Mouse (Mus musculus): ENCODE data around the gene Calu. TPM values are rescaled to one million over a fixed set of nuclear protein-coding genes. Genes with fewer than 3 reads are reported as not detected.

Gene Calu
- polyA plus RNA-seq, 1 experiment from 2014 or later, result 458 TPM

DNA sequence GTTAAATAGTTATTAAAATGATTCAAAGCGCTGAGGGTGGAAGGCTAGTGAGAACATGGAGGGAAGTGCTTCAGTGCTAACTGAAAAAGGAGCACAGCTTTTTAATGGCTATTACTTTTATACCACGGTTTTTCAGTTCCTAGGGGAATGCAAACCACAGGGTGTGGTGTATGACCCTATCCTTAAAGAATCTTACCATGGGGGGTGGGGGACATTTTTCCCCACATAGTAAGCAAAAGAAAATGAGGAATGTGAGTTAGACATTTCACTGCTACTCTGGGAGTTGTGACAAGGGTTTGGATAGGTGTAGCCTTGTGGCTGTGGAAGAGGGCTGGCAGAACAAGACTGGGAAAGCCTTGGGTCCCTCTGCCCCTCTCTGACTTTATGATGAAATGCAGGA is 30.6 kb upstream of the Calu start:
- no peak overlapping the region for H3K4me3 ChIP-seq (ENCODE audit: control insufficient read depth in 1 of 2, insufficient read depth in 1 of 2, low read depth in 1 of 2, low read length in 2 of 2)
- ATAC-seq (ENCODE audit: insufficient number of reproducible peaks, insufficient read depth, low FRiP score, low read depth), result no peak
- H3K4me2 ChIP-seq (ENCODE audit: low read length), result no peak overlapping the region
- H3K9me3 ChIP-seq (ENCODE audit: control insufficient read depth, low read length), result no peaks in the 10 kb centered on the region
- no peaks in the 10 kb centered on the region for H3K36me3 ChIP-seq (ENCODE audit: control insufficient read depth, insufficient read depth, low read length)
- WGBS, result 66% methylated on average over 2 of the region's 2 CpGs
- no peak overlapping the region for H3K9ac ChIP-seq (ENCODE audit: low read length)
- H3K27ac ChIP-seq (replicated peaks in 1 of 2; ENCODE audit: control insufficient read depth in 1 of 2, insufficient read depth in 1 of 2, low read depth in 2 of 2, low read length in 2 of 2), result no peak overlapping the region
- no peaks in the 10 kb centered on the region for H3K27me3 ChIP-seq (ENCODE audit: control insufficient read depth, insufficient read depth, low read length)
- H3K4me1 ChIP-seq (ENCODE audit: control insufficient read depth in 2 of 2, insufficient read depth in 2 of 2, low read length in 2 of 2), result peaks cover 4 to 7% of the 10 kb centered on the region in 2 experiments; a peak in 2 of 4 replicates

DNA sequence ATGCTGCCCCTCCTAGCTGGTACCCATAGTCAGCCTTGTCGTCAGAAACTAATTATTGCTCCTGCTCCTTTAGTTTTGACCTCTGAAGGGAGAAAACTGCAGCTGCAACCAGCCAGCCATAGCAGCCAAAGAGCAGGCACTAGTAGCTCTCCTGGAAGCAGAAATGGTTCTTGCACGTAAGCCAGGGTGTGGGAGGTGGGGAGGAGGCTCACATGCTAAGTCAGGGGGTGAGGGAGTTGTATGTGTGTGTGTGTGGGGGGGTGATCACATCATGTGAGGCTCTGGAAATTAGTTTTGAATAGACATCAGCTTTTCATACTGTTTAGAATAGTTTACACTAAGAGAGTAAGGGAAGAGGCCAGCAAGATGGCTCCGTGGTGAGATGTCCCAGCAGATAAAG is 29.9 kb upstream of the Calu start:
- Histone ChIP-seq H3K4me2 (ENCODE audit: low read length) (no peak overlapping the region), H3K4me1 (ENCODE audit: control insufficient read depth in 2 of 2, insufficient read depth in 2 of 2, low read length in 2 of 2) (peaks cover 4 to 7% of the 10 kb centered on the region in 2 experiments; a peak in 2 of 4 replicates), H3K4me3 (ENCODE audit: control insufficient read depth in 1 of 2, insufficient read depth in 1 of 2, low read depth in 1 of 2, low read length in 2 of 2) (no peak overlapping the region), H3K27me3 (ENCODE audit: control insufficient read depth, insufficient read depth, low read length) (no peaks in the 10 kb centered on the region), H3K27ac (replicated peaks in 1 of 2; ENCODE audit: control insufficient read depth in 1 of 2, insufficient read depth in 1 of 2, low read depth in 2 of 2, low read length in 2 of 2) (no peak overlapping the region), H3K9ac (ENCODE audit: low read length) (no peak overlapping the region), H3K36me3 (ENCODE audit: control insufficient read depth, insufficient read depth, low read length) (no peaks in the 10 kb centered on the region), H3K9me3 (ENCODE audit: control insufficient read depth, low read length) (no peaks in the 10 kb centered on the region)
- ATAC-seq (ENCODE audit: insufficient number of reproducible peaks, insufficient read depth, low FRiP score, low read depth), result no peak
- 73% methylated on average over 3 of the region's 3 CpGs for WGBS

DNA sequence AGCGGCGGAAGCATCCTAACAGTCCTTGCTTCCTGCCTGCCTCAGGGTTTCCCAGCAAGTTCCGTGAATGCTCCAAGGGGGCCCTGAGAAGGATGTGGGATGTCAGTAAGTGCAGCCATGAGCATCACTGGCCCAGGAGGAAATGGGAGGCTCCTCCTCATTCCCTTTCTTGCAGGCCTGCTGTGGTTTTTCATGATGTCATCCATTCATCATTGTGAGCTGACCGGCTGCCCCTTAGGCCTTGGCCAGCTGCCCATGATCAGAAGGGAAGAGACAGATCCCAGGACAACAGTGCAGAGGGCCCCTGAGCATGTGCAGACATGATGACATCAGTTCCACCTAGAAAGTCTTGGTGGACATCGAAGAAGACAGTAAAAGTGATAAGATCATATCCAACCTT is 29.0 kb upstream of the Calu start, which contains the start of gene Fam71f1:
Fam71f1 (plus strand) TSS at position 262 of the 400 bp plus-strand sequence.
- WGBS, result 46% methylated on average over 5 of the region's 5 CpGs
- Histone ChIP-seq H3K4me3 (ENCODE audit: control insufficient read depth in 1 of 2, insufficient read depth in 1 of 2, low read depth in 1 of 2, low read length in 2 of 2) (no peak within 1 kb of the TSS), H3K27me3 (ENCODE audit: control insufficient read depth, insufficient read depth, low read length) (no peaks in the 10 kb centered on the region), H3K9ac (ENCODE audit: low read length) (no peak within 1 kb of the TSS), H3K9me3 (ENCODE audit: control insufficient read depth, low read length) (no peaks in the 10 kb centered on the region), H3K27ac (replicated peaks in 1 of 2; ENCODE audit: control insufficient read depth in 1 of 2, insufficient read depth in 1 of 2, low read depth in 2 of 2, low read length in 2 of 2) (peak within 1 kb of the TSS; percentile 37 to 66; a peak in 3 of 4 replicates), H3K36me3 (ENCODE audit: control insufficient read depth, insufficient read depth, low read length) (no peaks in the 10 kb centered on the region), H3K4me1 (ENCODE audit: control insufficient read depth in 2 of 2, insufficient read depth in 2 of 2, low read length in 2 of 2) (peaks cover 4 to 7% of the 10 kb centered on the region in 2 experiments; a peak in 2 of 4 replicates), H3K4me2 (ENCODE audit: low read length) (no peak within 1 kb of the TSS)
- ATAC-seq (ENCODE audit: insufficient number of reproducible peaks, insufficient read depth, low FRiP score, low read depth), result peak; percentile 66

DNA sequence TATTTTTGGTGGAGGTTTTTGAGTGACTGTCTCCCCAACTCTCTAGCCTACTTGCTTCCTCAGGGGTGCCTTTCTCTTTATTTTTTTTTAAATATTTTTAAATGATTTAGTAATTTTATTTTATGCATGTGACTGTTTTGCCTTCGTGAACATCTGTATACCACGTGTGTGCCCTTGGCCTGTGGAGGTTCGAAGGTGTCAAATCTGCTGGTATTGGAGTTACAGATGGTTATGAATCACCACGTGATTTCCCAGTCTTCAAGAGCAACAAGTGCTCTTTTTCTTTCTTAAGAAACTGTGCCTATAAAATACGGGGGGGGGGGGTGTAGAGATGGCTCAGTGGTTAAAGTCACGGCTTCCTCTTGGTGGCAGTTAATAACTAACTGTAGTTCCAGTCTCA is 26.3 kb upstream of the Calu start:
- Histone ChIP-seq H3K4me3 (ENCODE audit: control insufficient read depth in 1 of 2, insufficient read depth in 1 of 2, low read depth in 1 of 2, low read length in 2 of 2) (no peak overlapping the region), H3K27me3 (ENCODE audit: control insufficient read depth, insufficient read depth, low read length) (no peaks in the 10 kb centered on the region), H3K4me2 (ENCODE audit: low read length) (no peak overlapping the region), H3K27ac (replicated peaks in 1 of 2; ENCODE audit: control insufficient read depth in 1 of 2, insufficient read depth in 1 of 2, low read depth in 2 of 2, low read length in 2 of 2) (no peak overlapping the region), H3K4me1 (ENCODE audit: control insufficient read depth in 2 of 2, insufficient read depth in 2 of 2, low read length in 2 of 2) (peaks cover 4 to 7% of the 10 kb centered on the region in 2 experiments; a peak in 2 of 4 replicates), H3K36me3 (ENCODE audit: control insufficient read depth, insufficient read depth, low read length) (no peaks in the 10 kb centered on the region), H3K9me3 (ENCODE audit: control insufficient read depth, low read length) (no peaks in the 10 kb centered on the region), H3K9ac (ENCODE audit: low read length) (no peak overlapping the region)
- no peak for ATAC-seq (ENCODE audit: insufficient number of reproducible peaks, insufficient read depth, low FRiP score, low read depth)
- 77% methylated on average over 6 of the region's 6 CpGs for WGBS

DNA sequence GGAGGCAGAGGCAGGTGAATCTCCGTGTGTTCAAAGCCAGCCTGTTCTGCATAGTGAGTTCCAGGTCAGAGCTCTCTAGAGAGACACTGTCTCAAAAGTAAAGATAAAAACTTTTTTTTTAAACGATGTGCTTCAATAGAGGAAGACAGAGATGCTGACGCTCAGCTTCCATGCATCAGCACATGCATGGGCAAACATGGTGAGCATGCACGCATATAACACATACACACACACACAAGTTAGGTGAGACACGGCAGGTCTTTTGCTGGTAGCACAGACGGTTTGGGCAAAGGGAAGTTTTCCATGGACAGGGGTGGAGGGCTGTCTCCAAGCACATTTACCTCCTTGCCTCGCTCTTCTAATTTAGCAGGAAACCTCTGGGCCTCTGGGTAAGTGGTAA is 25.7 kb upstream of the Calu start:
- no peak for ATAC-seq (ENCODE audit: insufficient number of reproducible peaks, insufficient read depth, low FRiP score, low read depth)
- Histone ChIP-seq H3K27me3 (ENCODE audit: control insufficient read depth, insufficient read depth, low read length) (no peaks in the 10 kb centered on the region), H3K4me2 (ENCODE audit: low read length) (no peak overlapping the region), H3K27ac (replicated peaks in 1 of 2; ENCODE audit: control insufficient read depth in 1 of 2, insufficient read depth in 1 of 2, low read depth in 2 of 2, low read length in 2 of 2) (no peak overlapping the region), H3K9ac (ENCODE audit: low read length) (no peak overlapping the region), H3K4me1 (ENCODE audit: control insufficient read depth in 2 of 2, insufficient read depth in 2 of 2, low read length in 2 of 2) (peaks cover 4 to 7% of the 10 kb centered on the region in 2 experiments; a peak in 2 of 4 replicates), H3K4me3 (ENCODE audit: control insufficient read depth in 1 of 2, insufficient read depth in 1 of 2, low read depth in 1 of 2, low read length in 2 of 2) (no peak overlapping the region), H3K9me3 (ENCODE audit: control insufficient read depth, low read length) (no peaks in the 10 kb centered on the region), H3K36me3 (ENCODE audit: control insufficient read depth, insufficient read depth, low read length) (no peaks in the 10 kb centered on the region)
- 86% methylated on average over 7 of the region's 7 CpGs for WGBS

DNA sequence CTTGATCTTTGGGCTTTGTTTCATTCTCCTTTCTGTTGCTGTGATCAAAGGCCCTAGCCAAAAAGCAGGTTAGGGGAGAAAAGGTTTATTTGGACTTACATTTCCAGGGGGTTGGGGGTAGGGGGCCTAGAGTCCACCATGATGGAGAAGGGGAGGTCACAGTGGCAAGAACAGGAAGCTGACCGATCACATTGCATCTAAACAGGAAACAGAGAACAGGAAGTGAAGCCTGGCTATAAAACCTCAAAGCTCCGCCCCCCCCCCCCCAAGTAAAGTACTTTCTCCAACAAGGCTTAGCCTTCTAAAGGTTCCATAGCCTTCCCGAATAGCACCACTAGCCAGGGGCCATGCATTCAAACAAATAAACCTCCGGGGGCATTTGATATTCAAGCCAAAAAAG is 25.1 kb upstream of the Calu start:
- Histone ChIP-seq H3K4me3 (ENCODE audit: control insufficient read depth in 1 of 2, insufficient read depth in 1 of 2, low read depth in 1 of 2, low read length in 2 of 2) (no peak overlapping the region), H3K4me2 (ENCODE audit: low read length) (no peak overlapping the region), H3K9me3 (ENCODE audit: control insufficient read depth, low read length) (no peaks in the 10 kb centered on the region), H3K4me1 (ENCODE audit: control insufficient read depth in 2 of 2, insufficient read depth in 2 of 2, low read length in 2 of 2) (peaks cover 4 to 7% of the 10 kb centered on the region in 2 experiments; a peak in 2 of 4 replicates), H3K9ac (ENCODE audit: low read length) (no peak overlapping the region), H3K27ac (replicated peaks in 1 of 2; ENCODE audit: control insufficient read depth in 1 of 2, insufficient read depth in 1 of 2, low read depth in 2 of 2, low read length in 2 of 2) (no peak overlapping the region), H3K27me3 (ENCODE audit: control insufficient read depth, insufficient read depth, low read length) (no peaks in the 10 kb centered on the region), H3K36me3 (ENCODE audit: control insufficient read depth, insufficient read depth, low read length) (no peaks in the 10 kb centered on the region)
- WGBS, result 78% methylated on average over 4 of the region's 4 CpGs
- ATAC-seq (ENCODE audit: insufficient number of reproducible peaks, insufficient read depth, low FRiP score, low read depth), result no peak

DNA sequence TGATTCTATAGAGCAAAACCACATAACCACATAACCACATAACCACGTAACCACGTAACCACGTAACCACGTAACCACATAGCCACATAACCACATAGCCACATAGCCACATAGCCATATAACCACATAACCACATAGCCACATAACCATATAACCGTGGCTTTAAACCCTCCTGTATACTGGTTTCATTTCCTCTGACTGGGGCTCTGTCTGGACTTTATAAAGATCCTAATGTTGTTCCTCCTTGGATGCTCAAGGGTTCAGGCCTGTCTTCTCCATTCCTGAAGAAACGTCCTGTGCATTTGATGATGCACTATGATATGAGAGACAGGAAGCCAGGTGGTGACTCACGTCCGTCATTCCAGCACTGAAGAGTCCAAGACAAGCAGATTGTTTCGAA is 20.9 kb upstream of the Calu start:
- H3K4me1 ChIP-seq (ENCODE audit: control insufficient read depth in 2 of 2, insufficient read depth in 2 of 2, low read length in 2 of 2), result no peaks in the 10 kb centered on the region
- H3K9me3 ChIP-seq (ENCODE audit: control insufficient read depth, low read length), result no peaks in the 10 kb centered on the region
- no peaks in the 10 kb centered on the region for H3K36me3 ChIP-seq (ENCODE audit: control insufficient read depth, insufficient read depth, low read length)
- H3K9ac ChIP-seq (ENCODE audit: low read length), result no peak overlapping the region
- H3K4me2 ChIP-seq (ENCODE audit: low read length), result no peak overlapping the region
- no peak for ATAC-seq (ENCODE audit: insufficient number of reproducible peaks, insufficient read depth, low FRiP score, low read depth)
- no peaks in the 10 kb centered on the region for H3K27me3 ChIP-seq (ENCODE audit: control insufficient read depth, insufficient read depth, low read length)
- WGBS, result 77% methylated on average over 9 of the region's 9 CpGs
- H3K27ac ChIP-seq (replicated peaks in 1 of 2; ENCODE audit: control insufficient read depth in 1 of 2, insufficient read depth in 1 of 2, low read depth in 2 of 2, low read length in 2 of 2), result no peak overlapping the region
- H3K4me3 ChIP-seq (ENCODE audit: control insufficient read depth in 1 of 2, insufficient read depth in 1 of 2, low read depth in 1 of 2, low read length in 2 of 2), result no peak overlapping the region

DNA sequence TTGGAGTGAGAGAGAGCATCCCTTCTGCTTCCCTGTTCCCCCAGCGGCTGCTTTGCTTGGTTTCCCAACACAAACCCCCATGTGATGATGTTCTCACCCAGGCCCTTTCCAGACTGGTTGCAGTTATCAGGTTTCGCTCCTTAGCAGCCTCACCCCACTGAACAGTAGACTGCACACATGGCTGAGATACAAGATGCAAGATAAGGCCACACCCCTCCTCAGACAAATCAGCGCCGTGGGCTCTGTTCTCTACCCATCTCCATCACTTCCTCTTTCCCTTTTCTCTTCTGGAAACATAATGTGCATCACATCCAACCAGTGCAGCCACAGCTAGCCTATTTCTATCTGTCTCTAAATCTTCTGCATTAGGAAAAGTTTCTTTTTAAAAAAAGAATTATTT is 18.4 kb upstream of the Calu start:
- Histone ChIP-seq H3K27me3 (ENCODE audit: control insufficient read depth, insufficient read depth, low read length) (no peaks in the 10 kb centered on the region), H3K4me3 (ENCODE audit: control insufficient read depth in 1 of 2, insufficient read depth in 1 of 2, low read depth in 1 of 2, low read length in 2 of 2) (no peak overlapping the region), H3K27ac (replicated peaks in 1 of 2; ENCODE audit: control insufficient read depth in 1 of 2, insufficient read depth in 1 of 2, low read depth in 2 of 2, low read length in 2 of 2) (no peak overlapping the region), H3K9ac (ENCODE audit: low read length) (no peak overlapping the region), H3K4me2 (ENCODE audit: low read length) (no peak overlapping the region), H3K4me1 (ENCODE audit: control insufficient read depth in 2 of 2, insufficient read depth in 2 of 2, low read length in 2 of 2) (no peaks in the 10 kb centered on the region), H3K9me3 (ENCODE audit: control insufficient read depth, low read length) (no peaks in the 10 kb centered on the region), H3K36me3 (ENCODE audit: control insufficient read depth, insufficient read depth, low read length) (no peaks in the 10 kb centered on the region)
- 29% methylated on average over 4 of the region's 4 CpGs for WGBS
- no peak for ATAC-seq (ENCODE audit: insufficient number of reproducible peaks, insufficient read depth, low FRiP score, low read depth)
